Mouse (Mus musculus): ENCODE results near the gene Tcirg1.

Tcirg1 gene

GRCm38 (mm10) chr19:3927989-3928388 is 21.1 kb upstream of the Tcirg1 start:
- no peak for DNase-seq (ENCODE audit: low spot score)

- DNase-seq (ENCODE audit: low spot score): no peak
Observed at GRCm38 (mm10) chr19:3926685-3927084, 19.8 kb upstream of the Tcirg1 start.

GRCm38 (mm10) chr19:3926279-3926678 is 19.3 kb upstream of the Tcirg1 start:
- DNase-seq (ENCODE audit: low spot score): no peak

GRCm38 (mm10) chr19:3925859-3926258 is 18.9 kb upstream of the Tcirg1 start:
- DNase-seq (ENCODE audit: low spot score): no peak

GRCm38 (mm10) chr19:3924868-3925267 is 17.9 kb upstream of the Tcirg1 start:
- no peak for DNase-seq (ENCODE audit: low spot score)

GRCm38 (mm10) chr19:3924190-3924589 is 17.3 kb upstream of the Tcirg1 start:
- no peak for DNase-seq (ENCODE audit: low spot score)

GRCm38 (mm10) chr19:3923586-3923985 is 16.7 kb upstream of the Tcirg1 start:
- DNase-seq (ENCODE audit: low spot score): no peak

GRCm38 (mm10) chr19:3922661-3923371 is 15.9 kb upstream of the Tcirg1 start:
- DNase-seq (ENCODE audit: low spot score): no peak

GRCm38 (mm10) chr19:3919928-3920327 is 13.0 kb upstream of the Tcirg1 start:
- no peak for DNase-seq (ENCODE audit: low spot score)

GRCm38 (mm10) chr19:3916727-3917126 is 9.8 kb upstream of the Tcirg1 start:
- DNase-seq (ENCODE audit: low spot score): no peak

GRCm38 (mm10) chr19:3914535-3914934 is 7.6 kb upstream of the Tcirg1 start:
- DNase-seq (ENCODE audit: low spot score): no peak

GRCm38 (mm10) chr19:3913692-3914091 is 6.8 kb upstream of the Tcirg1 start:
- no peak for DNase-seq (ENCODE audit: low spot score)

- peak; percentile 99 for DNase-seq (ENCODE audit: low spot score)
Observed at GRCm38 (mm10) chr19:3912337-3913204, 5.6 kb upstream of the Tcirg1 start, which contains the start of gene Ndufs8. Gene Ndufs8, minus strand, starts transcription at chr19:3912774.

GRCm38 (mm10) chr19:3910206-3910605 is 3.3 kb upstream of the Tcirg1 start:
- no peak for DNase-seq (ENCODE audit: low spot score)

GRCm38 (mm10) chr19:3907876-3908660 is 1.1 kb upstream of the Tcirg1 start:
- no peak for DNase-seq (ENCODE audit: low spot score)

GRCm38 (mm10) chr19:3906326-3906725 is 607 bp downstream of the Tcirg1 start:
- no peak for DNase-seq (ENCODE audit: low spot score)

- DNase-seq (ENCODE audit: low spot score): peak; percentile 87
Observed at GRCm38 (mm10) chr19:3905261-3905969, 1.5 kb downstream of the Tcirg1 start.

- DNase-seq (ENCODE audit: low spot score): no peak
Observed at GRCm38 (mm10) chr19:3904363-3904675, 2.6 kb downstream of the Tcirg1 start.

- DNase-seq (ENCODE audit: low spot score): no peak
Observed at GRCm38 (mm10) chr19:3903648-3904362, 3.1 kb downstream of the Tcirg1 start.

GRCm38 (mm10) chr19:3902966-3903365 is 4.0 kb downstream of the Tcirg1 start:
- DNase-seq (ENCODE audit: low spot score): no peak

GRCm38 (mm10) chr19:3899618-3900017 is 7.3 kb downstream of the Tcirg1 start:
- no peak for DNase-seq (ENCODE audit: low spot score)

All from adipocyte (in vitro differentiated cells).